Mouse (Mus musculus): ENCODE data around the gene Tle2. TPM values are rescaled to one million over a fixed set of nuclear protein-coding genes. Genes with fewer than 3 reads are reported as not detected.

Gene Tle2
- polyA plus RNA-seq, 2 experiments from 2014 or later: 0.78 to 1.5 TPM

GRCm38 (mm10) chr10:81575208-81575631, 859 bp downstream of the Tle2 start:
- ATAC-seq: no peak

- ATAC-seq: no peak
Observed at GRCm38 (mm10) chr10:81575695-81576094, 1.3 kb downstream of the Tle2 start.

GRCm38 (mm10) chr10:81579967-81580366, 5.6 kb downstream of the Tle2 start:
- no peak for ATAC-seq

GRCm38 (mm10) chr10:81580441-81581070, 6.2 kb downstream of the Tle2 start:
- peak; percentile 54 for ATAC-seq

GRCm38 (mm10) chr10:81583347-81583746, 9.0 kb downstream of the Tle2 start:
- ATAC-seq: no peak

- ATAC-seq: no peak
Observed at GRCm38 (mm10) chr10:81588739-81589138, 14.4 kb downstream of the Tle2 start.

- no peak for ATAC-seq
Observed at GRCm38 (mm10) chr10:81591846-81592245, 17.5 kb downstream of the Tle2 start.

- no peak for ATAC-seq
Observed at GRCm38 (mm10) chr10:81592631-81593030, 18.3 kb downstream of the Tle2 start.

GRCm38 (mm10) chr10:81593223-81593622, 18.9 kb downstream of the Tle2 start:
- no peak for ATAC-seq

GRCm38 (mm10) chr10:81593935-81594334, 19.6 kb downstream of the Tle2 start:
- ATAC-seq: no peak

- no peak for ATAC-seq
Observed at GRCm38 (mm10) chr10:81595599-81595998, 21.2 kb downstream of the Tle2 start.

- ATAC-seq: no peak
Observed at GRCm38 (mm10) chr10:81596611-81597010, 22.2 kb downstream of the Tle2 start.

GRCm38 (mm10) chr10:81597137-81597950, 23.0 kb downstream of the Tle2 start:
- ATAC-seq: no peak

GRCm38 (mm10) chr10:81598342-81598741, 24.0 kb downstream of the Tle2 start:
- no peak for ATAC-seq

GRCm38 (mm10) chr10:81598871-81599270, 24.5 kb downstream of the Tle2 start:
- no peak for ATAC-seq

- no peak for ATAC-seq
Observed at GRCm38 (mm10) chr10:81599630-81600029, 25.3 kb downstream of the Tle2 start.

GRCm38 (mm10) chr10:81600096-81600495, 25.7 kb downstream of the Tle2 start:
- no peak for ATAC-seq

GRCm38 (mm10) chr10:81600738-81601203, 26.4 kb downstream of the Tle2 start, which contains the start of gene Tle6:
Gene Tle6, minus strand, starts transcription at chr10:81601073.
- ATAC-seq: peak; percentile 43

- ATAC-seq: no peak
Observed at GRCm38 (mm10) chr10:81601396-81601905, 27.1 kb downstream of the Tle2 start.

- peak; percentile 45 for ATAC-seq
Observed at GRCm38 (mm10) chr10:81602741-81603151, 28.4 kb downstream of the Tle2 start.

- ATAC-seq: no peak
Observed at GRCm38 (mm10) chr10:81604019-81604967, 29.9 kb downstream of the Tle2 start.

- ATAC-seq: peak; percentile 38
Observed at GRCm38 (mm10) chr10:81604968-81605665, 30.8 kb downstream of the Tle2 start.

Data from activated CD4-positive, CD25-positive, alpha-beta regulatory T cell, adult 4 months (primary cell).